Mouse (Mus musculus): Measurements from ENCODE around the gene Cfap300. TPM values are rescaled to one million over a fixed set of nuclear protein-coding genes. Genes with fewer than 3 reads are reported as not detected.

Gene Cfap300
- polyA plus RNA-seq, 1 experiment from 2014 or later, result 16.0 TPM

- Histone ChIP-seq H3K36me3 (no peaks in the 10 kb centered on the region), H3K27ac (replicated peaks) (no peak overlapping the region), H3K4me2 (no peak overlapping the region), H3K9ac (no peak overlapping the region), H3K27me3 (no peaks in the 10 kb centered on the region), H3K4me1 (replicated peaks) (no peaks in the 10 kb centered on the region), H3K9me3 (no peaks in the 10 kb centered on the region), H3K4me3 (no peak overlapping the region)
- WGBS, result 95% methylated on average over 11 of the region's 11 CpGs
- ATAC-seq (ENCODE audit: low FRiP score, low read depth), result no peak
Observed at GRCm38 (mm10) chr9:7979153-7979916, 63.3 kb downstream of the Cfap300 start.

GRCm38 (mm10) chr9:7978502-7978901, 64.1 kb downstream of the Cfap300 start:
- no peaks in the 10 kb centered on the region for H3K9me3 ChIP-seq
- H3K27ac ChIP-seq (replicated peaks), result no peak overlapping the region
- no peak overlapping the region for H3K4me2 ChIP-seq
- H3K4me1 ChIP-seq (replicated peaks), result no peaks in the 10 kb centered on the region
- no peaks in the 10 kb centered on the region for H3K36me3 ChIP-seq
- 89% methylated on average over 3 of the region's 3 CpGs for WGBS
- H3K27me3 ChIP-seq, result no peaks in the 10 kb centered on the region
- no peak overlapping the region for H3K4me3 ChIP-seq
- no peak for ATAC-seq (ENCODE audit: low FRiP score, low read depth)
- no peak overlapping the region for H3K9ac ChIP-seq

- H3K36me3 ChIP-seq, result no peaks in the 10 kb centered on the region
- WGBS, result 88% methylated on average over 5 of the region's 5 CpGs
- no peak for ATAC-seq (ENCODE audit: low FRiP score, low read depth)
- H3K9me3 ChIP-seq, result no peaks in the 10 kb centered on the region
- H3K9ac ChIP-seq, result no peak overlapping the region
- H3K4me2 ChIP-seq, result no peak overlapping the region
- no peak overlapping the region for H3K27ac ChIP-seq (replicated peaks)
- H3K27me3 ChIP-seq, result no peaks in the 10 kb centered on the region
- no peaks in the 10 kb centered on the region for H3K4me1 ChIP-seq (replicated peaks)
- no peak overlapping the region for H3K4me3 ChIP-seq
Observed at GRCm38 (mm10) chr9:7977587-7977986, 65.0 kb downstream of the Cfap300 start.

GRCm38 (mm10) chr9:7971993-7972392, 70.6 kb downstream of the Cfap300 start:
- no peaks in the 10 kb centered on the region for H3K27me3 ChIP-seq
- H3K36me3 ChIP-seq, result no peaks in the 10 kb centered on the region
- H3K9me3 ChIP-seq, result no peaks in the 10 kb centered on the region
- no peak overlapping the region for H3K9ac ChIP-seq
- H3K4me2 ChIP-seq, result no peak overlapping the region
- no peaks in the 10 kb centered on the region for H3K4me1 ChIP-seq (replicated peaks)
- H3K27ac ChIP-seq (replicated peaks), result no peak overlapping the region
- 84% methylated on average over 2 of the region's 2 CpGs for WGBS
- no peak overlapping the region for H3K4me3 ChIP-seq
- ATAC-seq (ENCODE audit: low FRiP score, low read depth), result no peak

Other genes starting within 250 kb of the Cfap300 start
- gene Birc2, start 205.8 kb downstream of the Cfap300 start, polyA plus RNA-seq (2015; fragmentation: Nextera tagmentation; extraction: Ambion mirVana), result 35.0 and 44.8 TPM in 2 replicates
- 2.2 and 2.4 TPM in 2 replicates for gene Birc3, start 169.6 kb downstream of the Cfap300 start, polyA plus RNA-seq (2015; fragmentation: Nextera tagmentation; extraction: Ambion mirVana)
- 8.3 and 11.0 TPM in 2 replicates for gene Yap1, start 38.2 kb downstream of the Cfap300 start, polyA plus RNA-seq (2015; fragmentation: Nextera tagmentation; extraction: Ambion mirVana)
- 3.1 and 4.0 TPM in 2 replicates for gene Cep126, start 91.5 kb upstream of the Cfap300 start, polyA plus RNA-seq (2015; fragmentation: Nextera tagmentation; extraction: Ambion mirVana)

Data from hindbrain, embryonic 15.5 days (tissue).